Mouse (Mus musculus) neural tube, postnatal 0 days (tissue): ENCODE measurements around the gene Fam84a. TPM values are rescaled to one million over a fixed set of nuclear protein-coding genes. Genes with fewer than 3 reads are reported as not detected.

Experiments
- polyA plus RNA-seq: library from polyadenylated mRNA; unstranded; fragments of >200 nt; fragmentation: Nextera tagmentation; extraction: Ambion mirVana; gene quantifications from 2 replicates; pipeline ENCODE4 v1.2.1, GENCODE M21; 2015

Gene Fam84a
- 40.2 and 41.9 TPM in 2 replicates for polyA plus RNA-seq

DNA sequence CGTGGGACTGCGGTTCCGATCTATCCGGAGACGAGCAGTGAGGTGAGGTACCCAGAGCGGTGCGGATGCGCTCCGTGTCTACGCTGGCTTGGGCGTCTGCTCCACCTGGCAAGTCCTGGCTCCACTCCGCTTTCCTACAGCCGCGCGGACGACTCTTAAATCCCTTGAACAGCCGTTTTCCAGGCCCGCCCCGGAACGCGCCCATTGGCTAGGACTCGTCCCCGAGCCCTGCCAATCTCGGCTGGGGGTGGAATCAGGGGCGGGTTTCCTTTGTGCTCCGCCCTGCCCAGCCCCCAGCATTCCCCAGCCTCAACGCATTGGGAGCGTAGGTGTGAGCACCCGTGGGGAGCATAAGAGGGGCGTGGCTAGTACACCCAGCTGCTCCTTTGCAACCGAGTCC, at the start of gene Fam84a:
Gene Fam84a, minus strand, starts transcription at position 134 of the 400 bp plus-strand sequence.

